Mouse (Mus musculus) E14TG2a.4 (cell line): ENCODE measurements at regions not wholly inside any gene's neighbourhood (a gene's known extent, or its start where the extent isn't known, plus 50 kb on each side); places are given as distances from the start of the nearest gene placed in this dataset.

Experiments used
- CTCF ChIP-seq: conservative IDR thresholded peaks from 2 replicates; pipeline ENCODE4 v1.5.1; 2014; ENCODE audit warnings: low read length
- POU5F1 ChIP-seq: IDR thresholded peaks from 2 replicates; pipeline ENCODE4 v1.6.1; 2014; ENCODE audit warnings: low read length, borderline replicate concordance

DNA sequence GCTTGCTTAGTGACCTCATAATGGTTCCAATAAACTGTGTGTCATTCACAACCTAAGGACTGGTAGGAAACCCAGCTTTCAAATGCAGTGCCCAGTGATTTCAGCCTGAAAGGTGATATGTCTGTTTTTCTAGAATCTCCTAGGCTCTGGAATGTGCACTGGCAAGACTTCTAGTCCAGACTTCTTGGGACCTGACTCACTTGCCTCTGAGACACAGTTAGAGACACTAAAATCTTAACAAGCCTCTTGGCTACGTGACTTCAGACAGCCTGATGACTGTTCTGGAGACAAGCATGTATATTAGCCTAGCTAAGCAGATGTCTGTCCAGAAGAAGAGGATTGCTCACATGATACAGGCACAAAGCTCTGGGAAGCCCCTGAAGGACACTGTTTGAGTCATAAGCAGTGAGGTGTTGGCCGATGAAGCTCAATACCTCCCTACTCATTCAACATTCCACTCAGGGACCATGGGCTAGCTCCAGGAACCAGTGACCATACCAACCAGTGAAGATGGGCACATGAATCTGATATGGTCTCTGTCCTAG lies 118.9 kb downstream of the Mtx3 start:
- TF ChIP-seq CTCF (no peak), POU5F1 (no peak)
